Mouse (Mus musculus): ENCODE data around the gene Fcgrt.

GRCm38 (mm10) chr7:45137171-45138006 lies 33.7 kb upstream of the Fcgrt start:
- TF ChIP-seq CTCF (IDR thresholded peaks at IDR 0.05; ENCODE audit: insufficient read depth, low read depth, low read length): no peak
- no peak for TF ChIP-seq POLR2A (IDR thresholded peaks at IDR 0.05; ENCODE audit: insufficient read depth, low read depth, low read length)
